Mouse (Mus musculus): ENCODE data around the gene Sema3c. TPM values are rescaled to one million over a fixed set of nuclear protein-coding genes. Genes with fewer than 3 reads are reported as not detected.
A peak's percentile ranks its signal among the peaks of the same experiment; 100 is the strongest.

The Sema3c gene
- polyA plus RNA-seq, 1 experiment from 2014 or later, result 9.3 TPM

DNA sequence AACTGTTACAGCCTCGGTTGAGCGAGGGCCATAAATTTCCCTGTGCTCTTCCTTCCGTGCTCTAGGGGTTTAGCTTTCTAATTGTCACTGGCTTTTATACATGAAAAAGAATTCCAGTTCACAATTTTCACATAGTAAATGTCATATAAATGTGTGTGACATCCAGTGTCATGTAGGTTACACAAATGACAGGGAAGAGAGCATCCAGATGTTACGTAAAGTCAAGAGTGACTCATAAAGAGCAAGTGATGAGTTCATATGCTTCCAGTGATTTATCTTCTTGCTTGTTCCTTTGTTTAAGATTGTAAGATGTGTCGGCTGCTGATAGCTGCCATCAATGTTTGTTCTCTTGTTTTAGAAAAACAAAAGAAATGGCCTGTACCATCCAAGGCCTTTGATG lies 154.0 kb downstream of the Sema3c start:
- no peak for ATAC-seq (replicated peaks; ENCODE audit: extremely low read depth, insufficient read depth, low FRiP score)
- H3K27ac ChIP-seq (ENCODE audit: low read length), result no peak overlapping the region
- no peak overlapping the region for H3K4me3 ChIP-seq (ENCODE audit: low read length)
- no peaks in the 10 kb centered on the region for H3K4me1 ChIP-seq (ENCODE audit: control insufficient read depth, insufficient read depth, low read length)
- WGBS, result 75% methylated on average over 5 of the region's 5 CpGs
- no peaks in the 10 kb centered on the region for H3K27me3 ChIP-seq (ENCODE audit: control insufficient read depth, insufficient read depth, low read length)
- H3K4me2 ChIP-seq (ENCODE audit: low read depth, low read length), result no peak overlapping the region
- H3K36me3 ChIP-seq (ENCODE audit: control insufficient read depth, insufficient read depth), result no peaks in the 10 kb centered on the region; the same call in 1 of the 2 replicates
- H3K9ac ChIP-seq (ENCODE audit: low read length), result no peak overlapping the region
- H3K9me3 ChIP-seq (replicated peaks; ENCODE audit: control insufficient read depth, low read length), result 0 out of 2 replicates have a peak, but pooled peaks cover 3% of the 10 kb centered on the region

DNA sequence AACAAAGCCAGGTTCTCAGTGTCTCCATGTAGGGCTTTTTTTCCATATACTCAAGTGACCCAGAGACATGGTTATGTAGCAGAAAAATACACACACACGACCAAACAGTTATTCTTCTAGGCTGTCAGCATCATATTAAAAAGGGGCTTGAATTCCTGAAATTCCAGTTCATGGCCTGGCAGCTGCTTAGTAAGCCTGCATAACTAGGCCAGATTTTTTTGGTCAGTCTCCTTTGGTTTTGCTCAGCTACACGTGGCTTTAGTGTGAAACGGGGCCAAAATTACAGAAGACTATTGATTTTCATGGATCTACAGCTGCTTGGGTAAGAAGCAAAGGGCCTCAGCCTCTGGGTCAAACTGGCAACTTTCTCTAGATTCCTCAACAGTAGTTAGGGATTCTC lies 165.7 kb downstream of the Sema3c start:
- Histone ChIP-seq H3K27me3 (ENCODE audit: control insufficient read depth, insufficient read depth, low read length) (no peaks in the 10 kb centered on the region), H3K9ac (ENCODE audit: low read length) (no peak overlapping the region), H3K4me1 (ENCODE audit: control insufficient read depth, insufficient read depth, low read length) (no peaks in the 10 kb centered on the region), H3K4me3 (ENCODE audit: low read length) (no peak overlapping the region), H3K9me3 (replicated peaks; ENCODE audit: control insufficient read depth, low read length) (no peaks in the 10 kb centered on the region), H3K4me2 (ENCODE audit: low read depth, low read length) (no peak overlapping the region), H3K27ac (ENCODE audit: low read length) (no peak overlapping the region), H3K36me3 (ENCODE audit: control insufficient read depth, insufficient read depth) (no peaks in the 10 kb centered on the region)
- ATAC-seq (replicated peaks; ENCODE audit: extremely low read depth, insufficient read depth, low FRiP score), result no peak
- 47% methylated on average over 3 of the region's 3 CpGs for WGBS

DNA sequence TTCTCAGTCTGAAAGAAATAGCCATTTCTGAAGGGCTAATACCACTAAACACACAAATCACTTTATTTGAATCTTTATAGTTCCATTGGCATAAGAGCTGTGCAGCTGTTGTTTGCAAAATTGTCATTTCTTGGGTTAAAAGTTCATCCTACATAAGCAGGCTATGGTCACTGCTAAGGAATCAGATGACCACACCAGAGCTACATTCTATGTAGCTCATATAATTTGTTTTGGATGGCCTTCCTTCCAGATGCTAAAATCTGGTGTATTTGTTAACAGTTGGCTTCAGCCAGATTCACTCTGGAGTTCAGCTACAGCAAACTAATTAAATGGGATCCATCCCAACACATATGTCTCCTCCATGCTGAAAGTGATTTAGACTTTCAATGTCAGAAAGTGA lies 172.4 kb downstream of the Sema3c start:
- ATAC-seq (replicated peaks; ENCODE audit: extremely low read depth, insufficient read depth, low FRiP score), result no peak
- Histone ChIP-seq H3K4me2 (ENCODE audit: low read depth, low read length) (no peak overlapping the region), H3K27ac (ENCODE audit: low read length) (no peak overlapping the region), H3K9me3 (replicated peaks; ENCODE audit: control insufficient read depth, low read length) (no peaks in the 10 kb centered on the region), H3K4me1 (ENCODE audit: control insufficient read depth, insufficient read depth, low read length) (no peaks in the 10 kb centered on the region), H3K9ac (ENCODE audit: low read length) (no peak overlapping the region), H3K4me3 (ENCODE audit: low read length) (no peak overlapping the region), H3K36me3 (ENCODE audit: control insufficient read depth, insufficient read depth) (no peaks in the 10 kb centered on the region), H3K27me3 (ENCODE audit: control insufficient read depth, insufficient read depth, low read length) (no peaks in the 10 kb centered on the region)

DNA sequence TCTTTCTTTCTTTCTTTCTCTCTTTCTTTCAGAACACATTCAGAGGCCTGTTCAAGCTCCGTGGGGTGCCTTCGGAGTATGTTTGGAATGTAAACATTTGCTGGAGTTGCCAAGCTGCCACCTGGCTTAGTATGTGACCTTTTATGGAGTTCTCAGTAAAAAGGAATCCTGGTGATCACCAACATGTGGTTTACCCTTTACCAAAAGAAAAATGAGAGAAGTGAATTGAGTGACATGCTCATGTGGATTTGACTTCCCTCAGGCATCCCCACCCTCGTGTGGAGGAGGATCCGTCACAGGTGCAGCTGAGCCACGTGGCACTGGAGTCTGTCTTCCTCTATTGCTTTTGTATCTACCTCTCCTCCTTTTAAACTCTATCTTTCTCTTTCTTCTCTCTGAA lies 173.1 kb downstream of the Sema3c start:
- H3K36me3 ChIP-seq (ENCODE audit: control insufficient read depth, insufficient read depth), result no peaks in the 10 kb centered on the region

DNA sequence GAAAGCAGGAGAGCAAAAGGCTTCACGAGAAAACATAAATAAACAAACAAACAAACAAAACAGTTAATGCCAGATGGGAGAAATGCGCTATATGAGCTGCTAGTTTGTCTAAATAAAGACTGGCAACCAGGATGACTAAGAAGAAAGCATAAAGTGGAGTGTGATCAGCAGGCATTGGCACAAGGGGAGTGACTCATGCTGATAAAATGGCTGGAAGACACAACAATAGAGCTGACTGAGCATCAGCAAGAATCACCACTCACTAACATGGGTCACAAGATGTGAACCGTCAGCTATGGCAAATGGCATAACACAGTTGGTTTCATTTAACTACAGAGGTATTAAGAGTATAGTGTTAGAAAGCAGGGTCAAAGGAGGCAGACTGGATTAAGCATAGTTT lies 174.2 kb downstream of the Sema3c start:
- Histone ChIP-seq H3K4me3 (ENCODE audit: low read length) (no peak overlapping the region), H3K4me2 (ENCODE audit: low read depth, low read length) (no peak overlapping the region), H3K27me3 (ENCODE audit: control insufficient read depth, insufficient read depth, low read length) (no peaks in the 10 kb centered on the region), H3K9ac (ENCODE audit: low read length) (no peak overlapping the region), H3K4me1 (ENCODE audit: control insufficient read depth, insufficient read depth, low read length) (no peaks in the 10 kb centered on the region), H3K9me3 (replicated peaks; ENCODE audit: control insufficient read depth, low read length) (no peaks in the 10 kb centered on the region), H3K36me3 (ENCODE audit: control insufficient read depth, insufficient read depth) (no peaks in the 10 kb centered on the region), H3K27ac (ENCODE audit: low read length) (no peak overlapping the region)
- WGBS, result 65% methylated on average over 3 of the region's 3 CpGs
- ATAC-seq (replicated peaks; ENCODE audit: extremely low read depth, insufficient read depth, low FRiP score), result no peak

More for the DNA sequence above, 173.1 kb downstream of the Sema3c start:
- Histone ChIP-seq H3K9me3 (replicated peaks; ENCODE audit: control insufficient read depth, low read length) (no peaks in the 10 kb centered on the region), H3K9ac (ENCODE audit: low read length) (no peak overlapping the region), H3K4me3 (ENCODE audit: low read length) (no peak overlapping the region), H3K27me3 (ENCODE audit: control insufficient read depth, insufficient read depth, low read length) (no peaks in the 10 kb centered on the region), H3K27ac (ENCODE audit: low read length) (no peak overlapping the region), H3K4me1 (ENCODE audit: control insufficient read depth, insufficient read depth, low read length) (no peaks in the 10 kb centered on the region), H3K4me2 (ENCODE audit: low read depth, low read length) (no peak overlapping the region)
- 43% methylated on average over 5 of the region's 5 CpGs for WGBS
- no peak for ATAC-seq (replicated peaks; ENCODE audit: extremely low read depth, insufficient read depth, low FRiP score)

DNA sequence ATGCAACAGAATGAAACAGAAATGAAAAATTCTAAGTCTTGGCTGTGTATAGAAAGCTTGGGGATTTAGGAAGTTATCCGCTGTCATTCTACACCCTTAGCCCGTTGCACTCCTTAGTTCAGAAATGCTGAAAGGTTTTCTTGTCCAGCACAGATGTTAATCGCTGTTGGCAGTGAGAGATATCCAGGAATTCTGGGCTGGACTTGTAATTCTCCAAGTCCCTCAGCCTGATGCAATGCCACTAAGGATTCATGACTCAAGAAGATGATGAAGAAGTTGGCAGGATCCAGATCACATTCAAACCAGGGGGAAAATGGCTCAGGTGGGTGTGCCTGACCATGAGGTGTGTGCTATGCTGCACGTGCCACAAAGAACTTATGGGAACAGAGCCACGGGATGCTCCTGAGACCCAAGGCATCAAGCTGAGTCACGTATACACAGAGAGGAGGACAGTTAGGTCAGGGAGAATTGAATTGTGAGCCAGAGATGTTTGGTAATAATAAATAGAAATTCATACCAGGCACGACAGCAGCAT lies 179.5 kb downstream of the Sema3c start:
- ATAC-seq (replicated peaks; ENCODE audit: extremely low read depth, insufficient read depth, low FRiP score), result no peak
- Histone ChIP-seq H3K9me3 (replicated peaks; ENCODE audit: control insufficient read depth, low read length) (no peaks in the 10 kb centered on the region), H3K27ac (ENCODE audit: low read length) (no peak overlapping the region), H3K4me2 (ENCODE audit: low read depth, low read length) (no peak overlapping the region), H3K36me3 (ENCODE audit: control insufficient read depth, insufficient read depth) (no peaks in the 10 kb centered on the region), H3K9ac (ENCODE audit: low read length) (no peak overlapping the region), H3K4me3 (ENCODE audit: low read length) (no peak overlapping the region), H3K4me1 (ENCODE audit: control insufficient read depth, insufficient read depth, low read length) (no peaks in the 10 kb centered on the region), H3K27me3 (ENCODE audit: control insufficient read depth, insufficient read depth, low read length) (no peaks in the 10 kb centered on the region)
- WGBS, result 78% methylated on average over 7 of the region's 7 CpGs

DNA sequence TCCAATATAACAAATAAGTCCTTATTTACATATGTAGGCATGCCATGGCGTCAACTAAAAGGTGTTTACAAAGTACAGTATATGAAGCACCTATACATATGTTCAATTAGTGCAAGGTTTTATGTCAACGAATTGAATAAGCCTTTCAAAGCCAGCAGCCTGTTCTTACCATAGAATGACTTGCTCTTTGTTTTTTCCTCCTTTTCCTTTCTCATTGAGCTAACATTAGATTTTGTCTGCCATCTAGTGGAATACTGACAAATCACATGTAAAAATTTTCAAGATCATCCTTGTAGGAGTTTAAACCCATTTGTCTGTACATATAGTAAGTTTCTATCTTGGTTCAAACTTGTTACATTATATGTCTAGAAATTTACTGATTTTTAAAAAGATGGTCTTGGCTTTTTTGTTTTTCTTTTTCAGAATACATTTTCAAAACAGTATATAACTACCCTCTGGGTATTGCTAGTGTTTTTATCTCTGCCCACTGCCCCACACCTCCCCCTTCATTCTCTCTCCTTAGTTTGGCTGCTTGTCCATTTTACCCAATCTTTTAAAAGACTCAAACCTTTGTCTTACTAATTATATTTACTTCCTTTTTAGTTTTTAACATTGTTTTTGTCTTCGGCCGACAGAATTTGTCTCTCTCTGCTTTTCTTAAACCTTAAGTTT lies 192.1 kb downstream of the Sema3c start:
- no peaks in the 10 kb centered on the region for H3K36me3 ChIP-seq (ENCODE audit: control insufficient read depth, insufficient read depth)
- H3K27ac ChIP-seq (ENCODE audit: low read length), result no peak overlapping the region
- no peaks in the 10 kb centered on the region for H3K9me3 ChIP-seq (replicated peaks; ENCODE audit: control insufficient read depth, low read length)
- ATAC-seq (replicated peaks; ENCODE audit: extremely low read depth, insufficient read depth, low FRiP score), result no peak
- no peaks in the 10 kb centered on the region for H3K27me3 ChIP-seq (ENCODE audit: control insufficient read depth, insufficient read depth, low read length)
- H3K4me1 ChIP-seq (ENCODE audit: control insufficient read depth, insufficient read depth, low read length), result no peaks in the 10 kb centered on the region
- H3K4me3 ChIP-seq (ENCODE audit: low read length), result no peak overlapping the region
- H3K9ac ChIP-seq (ENCODE audit: low read length), result no peak overlapping the region
- 65% methylated on average over 4 of the region's 4 CpGs for WGBS
- no peak overlapping the region for H3K4me2 ChIP-seq (ENCODE audit: low read depth, low read length)

DNA sequence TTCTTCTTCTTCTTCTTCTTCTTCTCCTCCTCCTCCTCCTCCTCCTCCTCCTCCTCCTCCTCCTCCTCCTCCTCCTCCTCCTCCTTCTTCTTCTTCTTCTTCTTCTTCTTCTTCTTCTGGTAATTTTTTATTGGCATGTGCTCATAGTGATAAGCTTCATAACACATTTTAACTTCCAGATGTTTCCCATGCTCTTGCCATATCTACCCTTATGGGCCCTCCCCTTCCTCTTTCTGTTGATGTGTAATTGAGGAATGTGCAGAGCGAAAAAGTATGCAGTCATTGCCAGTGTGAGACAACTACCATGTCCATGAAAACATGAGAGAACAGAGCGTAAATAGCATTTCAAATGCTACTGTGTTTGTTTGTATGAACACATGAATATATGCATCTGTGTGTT lies 196.2 kb downstream of the Sema3c start:
- Histone ChIP-seq H3K9me3 (replicated peaks; ENCODE audit: control insufficient read depth, low read length) (no peaks in the 10 kb centered on the region), H3K4me3 (ENCODE audit: low read length) (no peak overlapping the region), H3K9ac (ENCODE audit: low read length) (no peak overlapping the region), H3K27ac (ENCODE audit: low read length) (no peak overlapping the region), H3K36me3 (ENCODE audit: control insufficient read depth, insufficient read depth) (no peaks in the 10 kb centered on the region), H3K4me2 (ENCODE audit: low read depth, low read length) (no peak overlapping the region), H3K4me1 (ENCODE audit: control insufficient read depth, insufficient read depth, low read length) (no peaks in the 10 kb centered on the region), H3K27me3 (ENCODE audit: control insufficient read depth, insufficient read depth, low read length) (no peaks in the 10 kb centered on the region)
- 78% methylated on average over 2 of the region's 2 CpGs for WGBS
- no peak for ATAC-seq (replicated peaks; ENCODE audit: extremely low read depth, insufficient read depth, low FRiP score)

DNA sequence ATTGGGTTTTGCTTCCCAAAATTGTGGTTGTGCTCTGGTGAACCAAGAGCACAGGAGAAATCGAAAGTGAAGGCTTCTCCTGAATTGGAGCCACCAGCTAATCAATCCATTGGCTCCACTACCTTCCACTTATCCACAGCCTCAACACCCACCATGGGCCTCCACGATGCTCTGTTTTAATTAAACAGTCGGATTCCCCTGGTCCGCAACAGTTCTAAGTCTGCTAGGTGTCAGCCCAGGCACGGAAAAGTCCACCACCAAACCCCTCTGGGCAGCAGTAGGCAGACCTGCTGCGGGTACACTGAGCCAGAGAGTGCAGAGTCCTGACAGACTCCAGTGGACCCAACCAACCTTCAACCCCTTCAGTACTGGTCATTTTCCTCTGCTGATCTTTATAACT lies 202.5 kb downstream of the Sema3c start:
- H3K4me1 ChIP-seq (ENCODE audit: control insufficient read depth, insufficient read depth, low read length), result no peaks in the 10 kb centered on the region
- H3K4me2 ChIP-seq (ENCODE audit: low read depth, low read length), result no peak overlapping the region
- H3K36me3 ChIP-seq (ENCODE audit: control insufficient read depth, insufficient read depth), result peaks cover 5% of the 10 kb centered on the region
- no peak overlapping the region for H3K27ac ChIP-seq (ENCODE audit: low read length)
- no peaks in the 10 kb centered on the region for H3K27me3 ChIP-seq (ENCODE audit: control insufficient read depth, insufficient read depth, low read length)
- H3K9ac ChIP-seq (ENCODE audit: low read length), result no peak overlapping the region
- WGBS, result 89% methylated on average over 6 of the region's 6 CpGs
- H3K9me3 ChIP-seq (replicated peaks; ENCODE audit: control insufficient read depth, low read length), result no peaks in the 10 kb centered on the region
- no peak overlapping the region for H3K4me3 ChIP-seq (ENCODE audit: low read length)
- ATAC-seq (replicated peaks; ENCODE audit: extremely low read depth, insufficient read depth, low FRiP score), result peak; percentile 65; the same call in 1 of the 2 replicates
